Mouse (Mus musculus): ENCODE measurements around the gene Arf1.
A peak's percentile ranks its signal among the peaks of the same experiment; 100 is the strongest.

The Arf1 gene

DNA sequence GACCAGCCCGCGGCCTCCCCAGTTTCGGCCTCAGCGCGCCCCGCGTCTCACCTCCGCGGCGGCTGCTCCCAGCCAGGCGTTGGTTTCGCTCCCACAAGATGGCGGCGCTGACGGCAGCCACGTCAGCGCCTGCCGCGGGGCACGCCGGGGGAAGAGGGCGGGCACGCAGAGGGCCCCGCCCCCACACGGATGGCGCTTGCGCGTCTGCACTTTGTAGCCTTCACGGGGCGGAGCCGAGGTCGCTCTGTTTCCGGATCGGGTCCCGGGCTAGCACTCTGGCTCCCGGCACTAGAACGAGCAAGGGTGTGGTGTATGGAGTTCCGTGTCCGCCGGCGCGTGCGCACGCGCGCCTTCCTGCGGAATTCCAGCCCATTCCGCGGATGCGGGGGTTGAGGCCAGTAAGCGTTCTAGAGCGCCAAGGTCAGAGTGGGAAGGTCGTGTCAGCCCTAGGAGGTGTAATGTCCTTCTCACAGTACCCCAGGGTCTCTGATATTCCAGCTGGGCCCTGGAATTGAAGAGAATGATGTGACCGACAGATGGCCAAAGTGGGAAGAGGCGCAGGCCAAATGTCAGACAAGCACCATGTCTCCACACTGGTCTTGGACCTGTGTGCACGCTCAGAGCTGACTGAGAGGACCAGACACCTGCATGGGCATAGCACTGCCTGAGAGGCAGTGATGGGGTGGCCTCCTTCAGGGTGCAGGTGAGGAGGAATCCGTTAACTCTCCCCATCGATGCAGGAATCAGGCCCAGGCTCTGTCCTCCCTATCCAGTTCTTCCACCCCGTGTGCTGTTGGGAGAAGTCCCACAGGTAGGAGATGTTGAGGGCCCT lies at the start of gene Arf1:
Gene Arf1, minus strand, starts transcription at position 149 of the 832 bp plus-strand sequence.
- DNase-seq (ENCODE audit: low spot score in 2 of 2), result peak; percentile 95 to 97

DNA sequence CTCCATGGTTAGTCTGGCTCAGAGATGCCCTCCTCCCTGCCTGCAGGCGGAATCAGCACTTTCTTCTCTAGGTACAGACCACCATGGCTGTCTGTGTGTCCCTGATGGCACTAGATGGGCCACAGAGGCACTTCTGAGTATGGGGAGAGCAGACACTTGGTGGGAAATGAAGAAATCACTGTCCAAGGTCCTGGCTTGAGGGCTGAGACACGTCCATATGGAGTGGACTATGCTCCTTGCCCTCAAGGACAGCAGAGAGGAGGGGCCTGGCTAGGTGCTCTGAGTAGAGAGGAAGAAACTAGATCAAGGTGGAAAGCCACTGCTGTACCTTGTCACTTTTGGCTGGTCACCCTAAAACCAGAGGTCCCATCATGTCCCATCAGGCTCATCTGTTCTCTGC lies 48.8 kb upstream of the Arf1 start:
- no peak for DNase-seq (ENCODE audit: low spot score in 2 of 2)

DNA sequence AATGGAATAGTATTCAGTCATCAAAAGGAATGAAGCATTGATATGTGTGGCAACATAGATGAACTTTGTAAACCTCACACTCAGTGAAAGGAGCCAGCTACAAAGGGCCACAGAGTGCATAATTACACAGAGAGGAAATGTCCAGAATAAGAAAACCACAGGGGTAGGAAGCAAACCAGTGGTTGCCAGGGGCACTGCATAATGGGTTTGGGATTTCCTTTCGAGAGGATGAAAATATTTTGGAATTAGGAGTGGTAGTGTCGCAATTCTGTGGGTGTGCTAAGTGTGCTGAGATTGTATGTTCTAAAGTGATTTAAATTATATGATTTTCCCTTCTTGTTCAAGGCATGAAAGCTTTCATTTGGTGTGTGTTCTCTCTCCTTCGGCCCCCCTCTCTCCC lies 46.1 kb upstream of the Arf1 start:
- DNase-seq (ENCODE audit: low spot score in 2 of 2), result no peak

DNA sequence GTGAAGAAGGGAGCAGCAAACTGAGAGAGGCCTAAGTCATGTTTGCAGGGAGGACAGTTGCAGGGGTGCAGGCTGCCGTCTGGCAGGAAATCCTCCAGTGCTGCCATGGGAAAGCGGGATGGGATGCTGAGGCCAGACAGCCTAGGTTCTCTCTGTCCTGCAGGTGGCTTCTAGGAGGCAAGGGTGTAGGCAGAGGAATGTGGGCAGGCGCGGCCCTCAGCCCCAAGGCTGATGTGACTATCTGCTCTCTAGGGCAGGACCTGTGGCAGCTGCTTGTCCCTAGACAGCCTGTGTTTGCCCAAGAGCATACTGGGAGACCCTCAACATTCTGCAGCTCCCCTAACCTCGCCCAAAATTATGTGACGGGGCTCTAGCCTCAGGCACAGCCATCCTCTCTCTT lies 38.7 kb upstream of the Arf1 start:
- no peak for DNase-seq (ENCODE audit: low spot score in 2 of 2)

DNA sequence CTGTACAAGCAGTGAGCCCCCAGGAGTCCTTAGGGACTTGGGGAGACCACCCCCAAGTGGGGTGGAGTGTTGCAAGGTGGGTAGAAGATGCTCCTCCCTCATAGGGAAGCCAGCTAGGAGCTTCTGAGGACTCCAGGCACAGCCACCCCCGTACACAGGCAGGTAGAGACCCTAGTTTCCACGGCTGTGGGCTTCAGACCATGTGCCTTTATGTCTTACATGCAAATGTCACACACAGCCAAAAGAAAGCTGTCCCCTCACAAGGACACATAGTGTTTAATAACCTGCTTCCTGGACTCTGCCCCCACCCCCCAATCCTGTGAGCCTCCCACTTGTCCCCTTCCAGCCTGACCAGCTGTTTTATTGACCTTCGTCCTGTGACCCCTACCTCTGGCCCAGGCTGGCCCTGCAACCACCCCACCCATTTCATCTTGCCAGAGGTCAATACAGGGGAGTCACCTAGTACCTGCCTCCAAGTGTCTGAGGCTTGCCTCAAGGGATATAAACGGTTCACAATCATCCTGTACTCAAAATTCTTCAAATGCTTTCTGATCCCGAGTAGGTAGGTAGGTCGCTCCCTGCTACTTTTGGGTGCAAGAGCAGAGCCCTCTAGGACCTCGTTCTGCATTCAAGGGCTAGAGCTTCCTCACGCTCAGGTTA lies 37.2 kb upstream of the Arf1 start:
- no peak for DNase-seq (ENCODE audit: low spot score in 2 of 2)

DNA sequence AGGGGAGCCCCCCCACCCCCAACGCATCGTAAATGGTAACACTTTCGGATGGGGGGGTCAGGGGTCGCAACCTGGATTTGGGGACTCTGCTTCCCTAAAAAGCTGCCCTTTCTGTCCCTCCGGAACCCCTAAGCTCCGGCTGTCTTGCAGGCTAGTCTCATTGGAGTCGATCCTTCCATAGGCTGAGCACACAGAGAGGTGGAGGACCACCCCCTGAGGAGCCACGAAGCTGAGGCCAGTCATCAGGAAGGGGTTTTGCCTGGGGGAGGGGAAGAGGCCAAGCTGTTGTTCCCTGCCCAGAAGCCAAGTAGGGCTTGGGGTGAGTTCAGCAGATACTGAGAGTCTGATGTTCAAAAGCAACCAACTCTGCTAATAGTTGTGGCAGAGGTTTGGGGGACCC lies 36.5 kb upstream of the Arf1 start:
- no peak for DNase-seq (ENCODE audit: low spot score in 2 of 2)

DNA sequence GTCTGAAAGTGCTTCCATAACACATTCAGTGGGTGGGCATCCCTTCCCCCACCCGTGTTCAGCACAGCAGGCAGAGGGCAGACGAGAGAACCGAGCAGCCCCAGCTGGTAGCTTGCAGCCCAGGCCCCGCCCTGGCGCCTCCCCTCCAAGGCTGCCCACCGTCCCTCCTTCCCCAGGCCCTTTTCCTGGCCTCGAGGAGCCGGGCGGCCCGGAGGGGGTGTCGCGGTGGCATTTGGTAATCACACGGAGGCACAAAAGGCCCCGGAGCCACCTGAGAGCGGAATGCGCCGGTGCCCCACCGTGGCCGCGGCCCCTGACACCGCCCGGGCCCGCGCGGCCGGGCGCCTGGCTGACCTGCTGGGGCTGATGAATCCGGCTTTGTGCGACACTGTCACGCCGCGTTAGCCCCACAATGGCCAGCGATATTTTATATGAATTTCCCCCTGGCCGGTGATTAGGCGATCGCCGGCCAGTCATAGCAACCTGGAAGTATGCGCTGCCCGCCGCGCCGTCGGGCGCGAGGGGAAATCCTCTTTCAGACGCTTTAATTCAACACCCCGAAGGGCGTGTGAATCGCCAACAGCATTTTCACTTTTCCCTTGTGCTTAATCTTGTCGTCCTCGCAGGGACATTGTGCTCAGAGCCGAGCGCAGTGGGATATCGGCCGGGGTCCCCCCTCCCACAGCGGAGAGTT lies 35.9 kb upstream of the Arf1 start:
- DNase-seq (ENCODE audit: low spot score in 2 of 2), result peak in 1 of 2 experiments; percentile 10

DNA sequence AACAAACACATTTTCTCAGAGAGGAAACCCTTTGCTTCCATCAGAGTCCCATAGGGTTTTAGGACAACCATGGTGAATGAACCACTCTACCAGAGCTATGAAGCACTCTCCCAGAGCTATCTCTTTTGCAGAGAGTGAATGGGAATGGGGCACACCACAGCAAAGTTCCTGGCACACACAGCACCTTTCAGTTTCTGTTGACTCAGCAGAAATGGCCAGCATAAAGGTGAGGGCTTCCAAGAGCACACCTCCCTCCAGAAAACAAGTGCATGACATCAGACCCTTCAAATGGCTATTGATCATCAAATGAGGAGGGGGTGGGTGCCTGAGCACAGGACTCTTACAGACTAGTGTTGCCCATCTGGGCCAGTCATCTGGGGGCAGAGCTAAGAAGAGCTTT lies 34.2 kb upstream of the Arf1 start:
- DNase-seq (ENCODE audit: low spot score in 2 of 2), result no peak

DNA sequence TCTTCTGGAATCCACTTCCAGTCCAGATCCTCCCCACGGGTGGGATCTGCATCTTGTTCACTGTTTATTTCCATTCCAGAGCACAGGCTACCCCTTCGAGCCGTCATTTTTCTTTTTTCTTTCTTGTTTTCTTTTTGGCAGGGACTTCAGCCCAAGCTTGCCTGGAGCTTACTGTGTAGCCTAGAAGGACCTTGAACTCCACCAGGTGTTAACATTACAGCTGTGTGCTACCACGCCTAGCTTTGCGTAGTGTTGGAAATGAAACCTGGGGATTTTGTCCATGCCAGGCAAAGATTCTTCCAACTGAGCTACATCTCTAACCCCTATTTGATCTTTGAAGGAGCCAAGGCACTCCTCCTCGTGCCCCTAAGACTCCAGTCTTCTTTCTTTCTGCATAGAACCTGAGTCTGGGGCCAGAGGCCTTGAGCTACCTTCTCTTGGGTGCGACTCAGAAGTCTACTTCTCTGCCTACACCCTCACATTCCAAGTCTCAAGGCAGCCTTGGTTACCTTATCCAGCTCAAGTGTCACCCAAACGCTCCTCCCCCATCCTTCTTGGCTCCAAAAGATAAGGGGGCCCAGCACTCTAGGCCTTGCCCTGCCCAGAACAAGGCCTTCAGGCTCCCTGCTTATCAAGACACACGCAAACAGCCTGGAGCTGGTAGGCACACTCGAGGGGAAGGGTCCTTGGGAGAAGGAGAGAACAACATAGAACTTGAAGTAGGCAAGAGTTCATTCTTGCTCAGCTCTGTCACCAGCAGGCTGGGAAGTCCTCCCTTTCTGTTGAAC lies 32.8 kb upstream of the Arf1 start:
- DNase-seq (ENCODE audit: low spot score in 2 of 2), result no peak

DNA sequence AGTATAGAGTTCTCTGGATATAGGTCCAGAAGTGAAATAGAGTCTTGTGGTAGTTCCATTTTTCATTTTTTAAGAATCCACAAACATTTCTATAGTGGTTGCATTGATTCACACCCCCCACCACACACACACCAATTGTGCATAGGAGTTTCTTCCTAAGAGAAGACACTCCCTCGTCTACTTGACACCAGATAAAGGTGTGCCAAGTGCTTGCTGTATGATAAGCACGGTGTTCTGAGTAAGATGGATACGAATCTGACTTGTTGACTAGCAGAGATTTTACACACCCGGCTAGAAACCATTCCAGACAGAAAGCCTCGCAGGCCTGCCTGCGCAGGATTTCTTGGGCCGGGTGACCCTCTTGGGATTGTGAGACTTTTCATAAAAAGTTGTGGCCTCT lies 31.6 kb upstream of the Arf1 start:
- no peak for DNase-seq (ENCODE audit: low spot score in 2 of 2)

DNA sequence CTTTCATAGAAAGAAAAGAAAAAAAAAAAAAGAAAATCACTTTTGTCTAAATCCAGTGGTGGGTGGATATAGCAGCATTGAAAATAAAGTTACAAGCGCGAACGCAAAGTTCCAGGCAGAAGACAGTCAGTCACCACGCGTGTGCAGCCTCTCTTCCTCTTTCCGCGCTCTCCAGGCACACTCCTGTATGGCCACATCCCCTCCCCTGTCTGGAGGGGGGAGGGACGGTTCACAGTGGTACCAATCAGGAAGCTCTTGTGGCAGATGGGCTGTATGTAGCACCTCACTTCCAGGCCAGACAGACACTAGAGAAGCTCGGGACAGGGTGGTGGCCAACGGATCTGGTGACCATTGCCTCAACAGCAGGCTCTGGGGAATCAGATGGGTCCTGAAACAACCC lies 20.0 kb upstream of the Arf1 start:
- DNase-seq (ENCODE audit: low spot score in 2 of 2), result no peak

DNA sequence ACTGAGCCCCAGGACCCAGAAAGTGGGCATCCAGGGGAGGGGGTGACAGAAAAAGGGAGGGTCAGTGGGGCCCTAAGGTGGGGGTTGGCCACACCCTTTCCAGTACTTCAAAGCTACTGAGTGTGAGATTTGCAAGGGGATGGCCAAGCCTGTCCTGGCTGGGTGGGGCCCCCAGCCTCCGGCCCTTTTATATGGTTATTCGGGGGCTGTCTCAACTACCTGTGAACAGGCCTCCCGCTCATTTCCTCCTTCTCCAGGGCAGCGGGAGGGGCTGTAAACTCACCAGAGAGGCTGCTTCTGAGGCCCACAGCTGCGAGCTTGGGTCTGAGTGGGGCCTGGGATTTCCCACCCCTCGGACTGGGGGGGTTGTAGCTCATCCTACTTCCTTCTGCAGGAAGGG lies 15.8 kb upstream of the Arf1 start:
- DNase-seq (ENCODE audit: low spot score in 2 of 2), result no peak

DNA sequence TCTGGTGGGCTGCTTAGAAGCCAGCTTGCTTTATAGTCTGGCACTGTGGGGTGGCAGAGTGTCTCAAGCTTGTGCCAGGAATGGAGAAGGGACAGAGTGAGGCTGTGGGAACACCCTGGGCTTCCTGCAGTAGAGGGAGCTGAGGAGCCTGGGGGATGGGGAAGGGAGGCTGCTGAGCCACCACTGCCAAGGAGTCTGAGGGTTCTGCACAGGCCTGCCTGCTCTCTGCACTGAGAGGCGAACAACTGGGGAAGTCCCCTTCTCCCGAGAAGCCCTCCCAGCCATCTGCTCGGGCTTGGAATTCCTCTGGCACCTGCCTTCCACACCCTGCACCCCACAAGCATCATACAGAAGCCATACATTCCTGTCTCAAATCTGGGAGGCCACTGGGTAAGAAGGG lies 13.8 kb upstream of the Arf1 start:
- no peak for DNase-seq (ENCODE audit: low spot score in 2 of 2)

DNA sequence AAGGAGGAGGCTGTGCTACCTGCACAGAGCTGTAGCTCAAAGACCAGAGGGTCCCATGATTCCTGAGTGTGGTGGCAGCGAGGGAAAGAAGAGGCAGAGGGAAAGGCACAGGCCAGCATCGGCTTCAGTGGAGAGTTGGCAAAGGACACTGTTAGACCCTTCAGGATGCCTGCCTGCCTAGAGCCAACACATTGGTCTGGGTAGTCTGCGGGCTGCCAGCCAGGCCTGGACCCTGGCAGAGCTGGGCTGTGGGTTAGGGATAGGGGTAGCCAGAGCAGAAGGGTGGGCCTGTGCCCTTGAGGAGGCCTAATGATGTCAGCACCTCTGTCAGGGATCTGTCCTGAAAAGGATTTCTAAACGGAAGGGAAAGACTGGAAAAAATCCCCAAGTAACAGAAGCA lies 11.7 kb upstream of the Arf1 start:
- no peak for DNase-seq (ENCODE audit: low spot score in 2 of 2)

DNA sequence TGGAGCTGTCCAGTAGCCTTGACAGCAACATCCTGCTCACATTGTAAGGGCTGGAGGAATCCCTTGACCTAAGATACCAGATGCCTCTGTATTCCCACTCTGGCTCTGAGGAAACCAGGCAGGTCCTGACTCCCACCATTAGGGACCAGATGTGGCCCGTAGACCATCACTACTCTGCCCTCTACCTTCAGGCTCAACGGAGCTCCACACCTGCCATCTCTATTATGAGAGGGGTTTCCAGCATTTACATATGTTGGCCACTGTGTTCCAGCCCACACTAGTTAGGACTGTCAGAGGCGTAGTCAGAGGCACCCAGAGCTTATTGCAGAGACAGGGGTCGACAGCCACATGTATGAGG lies 11.3 kb upstream of the Arf1 start:
- no peak for DNase-seq (ENCODE audit: low spot score in 2 of 2)

DNA sequence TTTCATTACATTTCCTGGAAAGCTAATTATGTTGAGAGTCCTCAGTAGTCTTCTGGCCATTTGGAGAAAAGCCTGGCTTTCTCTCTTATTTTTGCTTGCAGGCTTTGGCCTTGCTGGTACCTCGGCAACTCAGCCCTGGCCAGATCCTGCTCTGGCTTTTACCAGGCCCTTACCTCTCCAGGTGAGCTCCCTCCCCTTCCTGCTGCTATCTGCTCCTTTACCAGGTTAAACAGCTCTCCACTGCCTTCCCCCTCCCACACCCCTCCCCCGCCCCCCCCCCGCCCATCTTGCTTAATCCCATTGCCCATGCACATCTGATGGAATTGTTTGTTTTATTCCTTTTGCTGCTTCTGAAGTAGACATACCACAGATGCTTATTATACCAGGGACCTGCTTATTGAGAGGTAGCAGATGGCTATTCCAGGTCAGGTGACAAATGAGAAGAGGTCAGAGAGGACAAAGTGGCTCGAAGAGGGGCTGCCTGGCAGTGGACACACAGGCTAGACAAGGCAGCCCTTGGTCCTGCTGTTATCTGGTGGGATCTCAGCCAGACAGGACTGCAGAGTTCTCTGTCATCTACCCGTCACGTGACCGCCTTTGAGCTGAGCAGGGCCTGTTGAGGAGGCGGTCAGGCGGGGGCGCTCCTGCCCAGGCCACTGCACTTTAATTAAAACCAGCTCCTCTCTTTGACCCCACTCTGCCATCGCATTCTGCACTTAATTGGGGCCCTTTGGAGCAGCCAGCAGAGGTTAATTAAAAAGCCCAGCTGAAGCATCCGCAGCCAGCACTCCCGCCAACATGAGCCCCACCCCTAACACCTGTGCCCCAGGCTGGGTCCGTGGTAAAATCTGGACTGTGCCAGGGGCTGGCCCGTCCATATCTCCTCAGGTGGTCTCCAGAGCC lies 10.7 kb upstream of the Arf1 start:
- peak in 1 of 2 experiments; percentile 61 for DNase-seq (ENCODE audit: low spot score in 2 of 2)

DNA sequence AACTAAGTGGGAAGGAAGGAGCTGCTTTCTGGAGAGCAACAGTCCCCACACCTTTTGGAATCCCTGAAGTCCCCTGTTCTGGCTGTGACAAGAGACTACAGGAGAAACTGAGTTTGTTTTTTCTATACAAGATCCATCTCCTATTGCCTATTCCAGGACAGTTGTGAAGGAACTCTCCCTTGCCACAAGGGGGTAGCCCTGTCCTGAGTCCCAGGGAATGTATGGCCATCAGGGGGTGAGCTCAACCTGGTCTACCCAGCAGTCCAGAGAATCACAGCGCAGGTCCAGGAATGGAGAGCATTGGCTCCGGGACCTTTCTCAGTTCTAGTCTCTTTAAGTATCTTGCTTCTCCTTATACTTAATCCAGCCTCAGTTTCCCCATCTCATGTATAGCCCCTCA lies 4.7 kb upstream of the Arf1 start:
- no peak for DNase-seq (ENCODE audit: low spot score in 2 of 2)

DNA sequence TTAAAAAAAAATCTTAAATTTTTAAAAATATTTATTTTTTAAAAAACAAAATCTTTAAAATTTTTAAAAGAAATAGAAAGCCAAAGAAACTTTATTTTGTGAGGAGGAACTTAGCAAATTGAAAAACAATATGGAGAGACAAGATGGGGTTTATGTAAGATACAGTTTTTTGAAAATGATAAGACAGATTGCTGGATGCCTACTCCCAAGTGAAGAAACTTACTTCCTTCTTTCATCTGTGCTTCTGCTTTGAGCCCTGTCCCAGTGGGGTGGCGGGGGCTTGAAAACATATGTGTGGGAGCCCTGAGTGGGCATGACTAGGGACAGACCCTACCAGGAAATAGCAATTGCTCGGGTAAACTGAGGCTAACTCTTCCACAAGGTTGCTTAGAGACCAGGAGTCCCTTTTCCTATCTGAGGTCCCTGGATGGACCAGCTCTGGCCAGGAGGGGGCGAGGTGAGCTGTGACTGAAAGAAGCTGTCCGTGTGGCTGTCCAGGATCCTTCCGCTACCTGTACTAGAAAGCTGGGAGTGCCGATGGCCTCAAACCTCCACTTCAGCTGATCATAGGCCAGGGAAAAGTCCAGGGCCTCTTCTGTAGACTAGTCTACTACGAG lies 2.2 kb upstream of the Arf1 start:
- DNase-seq (ENCODE audit: low spot score in 2 of 2), result peak in 1 of 2 experiments; percentile 63

DNA sequence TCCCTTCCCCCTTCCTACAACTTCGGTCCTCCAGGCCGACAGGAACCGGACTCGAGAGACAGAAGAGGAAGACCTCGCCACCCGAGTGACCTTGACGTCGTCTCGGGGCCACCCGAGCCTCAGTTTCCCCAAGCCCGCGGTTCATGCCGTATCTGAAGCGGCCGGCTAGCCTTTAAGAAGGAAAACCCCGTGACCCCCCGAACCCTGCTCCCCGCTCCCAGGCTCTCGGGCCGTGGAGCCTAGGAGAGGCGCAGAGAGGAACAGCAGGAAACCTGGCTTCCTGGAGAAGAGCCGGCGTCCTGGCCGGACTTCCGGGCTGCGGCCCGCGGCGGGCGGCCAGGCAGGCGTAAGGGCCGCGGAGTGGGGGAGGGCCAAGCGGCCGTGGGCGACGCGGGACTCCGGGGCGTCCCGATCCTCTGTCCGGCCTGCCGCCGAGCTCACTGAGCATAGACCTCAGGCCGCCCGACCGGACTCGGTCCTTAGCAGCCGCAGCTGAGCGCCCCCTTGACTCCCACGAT lies 407 bp downstream of the Arf1 start:
- DNase-seq (ENCODE audit: low spot score in 2 of 2), result no peak

Measured in frontal cortex, postnatal 36 days (tissue).